ENCODE assay signal across 19 mouse cellular contexts in genomic region chr3:121133937-121134336, GRCm38 (mm10). TPM values are rescaled to one million over a fixed set of nuclear protein-coding genes. Genes with fewer than 3 reads are reported as not detected.
A peak's percentile ranks its signal among the peaks of the same experiment; 100 is the strongest.
DNase-seq lines count a peak whose midpoint lies in the region; ATAC-seq lines count a peak whose summit lies in the region.
"Had no signal": no experiment of that assay in that cellular context is flagged by ENCODE, and none has a peak within 500 bp of the region (broad histone marks: within the 10 kb centered on the region; RNA-seq: fewer than 3 reads in every experiment).

No protein-coding gene starts in this region.

- no peaks in the 10 kb centered on the region for H3K27me3 ChIP-seq in forebrain, embryonic 15.5 days
- no peaks in the 10 kb centered on the region for H3K27me3 ChIP-seq in forebrain, embryonic 12.5 days
- H3K27me3 ChIP-seq in midbrain, embryonic 15.5 days (replicated peaks) = no peaks in the 10 kb centered on the region
- no peaks in the 10 kb centered on the region for H3K27me3 ChIP-seq in midbrain, embryonic 11.5 days (ENCODE audit: control insufficient read depth, insufficient read depth, low read length)
- H3K27me3 ChIP-seq: CH12.LX; embryonic facial prominence, embryonic 15.5 days; heart, embryonic 12.5 days; hindbrain, embryonic 15.5 days; Patski had no signal

- WGBS in forebrain, embryonic 15.5 days = 48% methylated on average over 11 of the region's 11 CpGs
- WGBS in forebrain, embryonic 12.5 days = 74% methylated on average over 11 of the region's 11 CpGs
- 75% methylated on average over 11 of the region's 11 CpGs for WGBS in midbrain, embryonic 15.5 days
- WGBS in midbrain, embryonic 11.5 days = 89% methylated on average over 11 of the region's 11 CpGs

- no peak overlapping the region for H3K9ac ChIP-seq in forebrain, embryonic 15.5 days (replicated peaks)
- no peak overlapping the region for H3K9ac ChIP-seq in forebrain, embryonic 12.5 days
- no peak overlapping the region for H3K9ac ChIP-seq in midbrain, embryonic 15.5 days
- H3K9ac ChIP-seq in midbrain, embryonic 11.5 days (ENCODE audit: low read length) = no peak overlapping the region
- H3K9ac ChIP-seq: embryonic facial prominence, embryonic 15.5 days; heart, embryonic 12.5 days; hindbrain, embryonic 15.5 days had no signal

- no peak overlapping the region; the same call in 1 of the 2 replicates for H3K27ac ChIP-seq in forebrain, embryonic 15.5 days (replicated peaks)
- no peak overlapping the region for H3K27ac ChIP-seq in forebrain, embryonic 12.5 days
- 0 out of 2 replicates have a peak overlapping the region, but pooled peaks have one; percentile 49 for H3K27ac ChIP-seq in midbrain, embryonic 15.5 days
- no peak overlapping the region for H3K27ac ChIP-seq in midbrain, embryonic 11.5 days (ENCODE audit: low read depth, low read length)
- H3K27ac ChIP-seq: embryonic facial prominence, embryonic 15.5 days; gastrocnemius, adult 2 months; hindbrain, embryonic 15.5 days had no signal

- H3K36me3 ChIP-seq in forebrain, embryonic 15.5 days = no peaks in the 10 kb centered on the region
- H3K36me3 ChIP-seq in forebrain, embryonic 12.5 days (replicated peaks) = no peaks in the 10 kb centered on the region
- no peaks in the 10 kb centered on the region for H3K36me3 ChIP-seq in midbrain, embryonic 15.5 days (replicated peaks)
- no peaks in the 10 kb centered on the region for H3K36me3 ChIP-seq in midbrain, embryonic 11.5 days (ENCODE audit: control insufficient read depth, insufficient read depth, low read length)
- H3K36me3 ChIP-seq: embryonic facial prominence, embryonic 15.5 days; heart, embryonic 12.5 days; hindbrain, embryonic 15.5 days had no signal

- H3K9me3 ChIP-seq in forebrain, embryonic 15.5 days = no peaks in the 10 kb centered on the region
- no peaks in the 10 kb centered on the region for H3K9me3 ChIP-seq in forebrain, embryonic 12.5 days
- H3K9me3 ChIP-seq in midbrain, embryonic 15.5 days = no peaks in the 10 kb centered on the region
- no peaks in the 10 kb centered on the region for H3K9me3 ChIP-seq in midbrain, embryonic 11.5 days (ENCODE audit: control insufficient read depth, low read length)
- H3K9me3 ChIP-seq: embryonic facial prominence, embryonic 15.5 days; hindbrain, embryonic 15.5 days had no signal

- DNase-seq in midbrain, embryonic 11.5 days (ENCODE audit: low spot score, missing footprints) = no peak
- peak; percentile 12 for DNase-seq in retina, embryonic 14.5 days (ENCODE audit: low spot score)
- DNase-seq in cerebellum, adult 9-10 months = no peak
- DNase-seq: adrenal gland, postnatal 14 days; cerebellum, adult 18-20 months; cerebellum, postnatal 14 days; embryo, embryonic 11 days; gastrocnemius, adult 2 months; gastrocnemius, postnatal 25 days had no signal

- 0 out of 2 replicates have a peak overlapping the region, but pooled peaks have one; percentile 1 for H3K4me2 ChIP-seq in forebrain, embryonic 15.5 days (replicated peaks)
- H3K4me2 ChIP-seq in forebrain, embryonic 12.5 days = no peak overlapping the region
- no peak overlapping the region; the same call in 1 of the 2 replicates for H3K4me2 ChIP-seq in midbrain, embryonic 15.5 days
- H3K4me2 ChIP-seq in midbrain, embryonic 11.5 days = no peak overlapping the region
- H3K4me2 ChIP-seq: embryonic facial prominence, embryonic 15.5 days; heart, embryonic 12.5 days; hindbrain, embryonic 15.5 days had no signal

- H3K4me3 ChIP-seq in forebrain, embryonic 15.5 days = no peak overlapping the region
- no peak overlapping the region for H3K4me3 ChIP-seq in forebrain, embryonic 12.5 days (replicated peaks)
- no peak overlapping the region for H3K4me3 ChIP-seq in midbrain, embryonic 15.5 days
- no peak overlapping the region for H3K4me3 ChIP-seq in midbrain, embryonic 11.5 days (ENCODE audit: low read depth, low read length)
- H3K4me3 ChIP-seq: embryonic facial prominence, embryonic 15.5 days; erythroblast, embryonic 14.5 days; gastrocnemius, adult 2 months; heart, embryonic 12.5 days; hindbrain, embryonic 15.5 days had no signal

- peaks cover 10% of the 10 kb centered on the region; the same call in 1 of the 2 replicates for H3K4me1 ChIP-seq in forebrain, embryonic 15.5 days
- no peaks in the 10 kb centered on the region for H3K4me1 ChIP-seq in forebrain, embryonic 12.5 days
- no peaks in the 10 kb centered on the region for H3K4me1 ChIP-seq in midbrain, embryonic 15.5 days
- H3K4me1 ChIP-seq in midbrain, embryonic 11.5 days (ENCODE audit: control insufficient read depth, insufficient read depth, low read length) = no peaks in the 10 kb centered on the region
- H3K4me1 ChIP-seq: embryonic facial prominence, embryonic 15.5 days; heart, embryonic 12.5 days; hindbrain, embryonic 15.5 days had no signal

- ATAC-seq in forebrain, embryonic 15.5 days (replicated peaks) = peak; percentile 57
- ATAC-seq in forebrain, embryonic 12.5 days (ENCODE audit: low FRiP score) = no peak
- peak; percentile 50; the same call in 1 of the 2 replicates for ATAC-seq in midbrain, embryonic 15.5 days (replicated peaks)
- ATAC-seq in midbrain, embryonic 11.5 days (ENCODE audit: low FRiP score) = no peak
- ATAC-seq: activated CD4-positive, CD25-positive, alpha-beta regulatory T cell, adult 4 months; Patski had no signal

RNA-seq across cellular contexts. Expression of gene Rwdd3, which starts 37.6 kb away (rescaled TPM):
- polyA plus RNA-seq in forebrain, embryonic 15.5 days (2015; fragmentation: Nextera tagmentation; extraction: Ambion mirVana) = 23.8 and 25.3 TPM in 2 replicates
- polyA plus RNA-seq in forebrain, embryonic 12.5 days (2016; fragmentation: Nextera tagmentation; extraction: Ambion mirVana) = 14.2 and 17.5 TPM in 2 replicates
- polyA plus RNA-seq in midbrain, embryonic 15.5 days (2015; fragmentation: Nextera tagmentation; extraction: Ambion mirVana) = 4.4 and 5.3 TPM in 2 replicates
- polyA plus RNA-seq in midbrain, embryonic 11.5 days (2014; fragmentation: Nextera tagmentation; extraction: Ambion mirVana) = 3.9 and 4.2 TPM in 2 replicates

Comparison
In these comparisons a context has a peak if more than half of its experiments do, and no peak if none do; other contexts are left out.
1. ATAC-seq: peak in forebrain, embryonic 15.5 days (single experiment) and midbrain, embryonic 15.5 days (single experiment); none in forebrain, embryonic 12.5 days (single experiment) and midbrain, embryonic 11.5 days (single experiment).